In the genomic region with DNA sequence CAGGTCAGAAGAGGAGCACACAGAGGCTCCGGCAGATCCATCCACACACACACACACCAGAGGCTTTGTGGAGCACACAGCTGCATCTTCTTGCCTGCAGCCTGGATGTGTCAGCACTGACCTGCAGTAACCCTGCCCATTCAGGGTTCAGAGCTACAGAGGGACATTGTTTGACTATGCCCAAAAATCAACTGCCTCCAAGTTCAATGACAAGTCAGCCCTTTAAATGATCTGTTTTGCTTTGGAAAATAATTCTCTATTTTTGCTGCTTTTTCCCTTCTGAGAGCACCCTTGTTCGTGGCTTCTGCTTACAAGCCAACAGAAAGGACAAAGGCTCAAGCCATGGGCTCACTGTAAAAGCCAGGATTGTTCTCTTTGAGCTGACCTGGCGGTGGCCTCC, we compare ENCODE assay signal across 18 mouse cellular contexts.
A peak's percentile ranks its signal among the peaks of the same experiment; 100 is the strongest.
DNase-seq lines count a peak whose midpoint lies in the region; ATAC-seq and TF ChIP-seq lines count a peak whose summit lies in the region.
"Had no signal": no experiment of that assay in that cellular context is flagged by ENCODE, and none has a peak within 500 bp of the region (broad histone marks: within the 10 kb centered on the region; RNA-seq: fewer than 3 reads in every experiment).

No protein-coding gene starts in this region.

- H3K4me3 ChIP-seq in cerebellum, adult 2 months (replicated peaks; ENCODE audit: insufficient read depth, low read depth, low read length), result no peak overlapping the region
- H3K4me3 ChIP-seq in stomach, embryonic 16.5 days (replicated peaks; ENCODE audit: low read length), result no peak overlapping the region
- H3K4me3 ChIP-seq in stomach, postnatal 0 days (ENCODE audit: low read depth, low read length), result no peak overlapping the region
- H3K4me3 ChIP-seq: heart, embryonic 10.5 days; limb, embryonic 13.5 days had no signal

- no peaks in the 10 kb centered on the region for H3K9me3 ChIP-seq in stomach, embryonic 16.5 days (replicated peaks; ENCODE audit: control insufficient read depth, low read length)
- H3K9me3 ChIP-seq in stomach, postnatal 0 days (ENCODE audit: control insufficient read depth, low read length), result no peaks in the 10 kb centered on the region
- H3K9me3 ChIP-seq: heart, embryonic 10.5 days; limb, embryonic 13.5 days had no signal

- DNase-seq in cerebellum, adult 2 months, result peak in 1 of 2 experiments; percentile 48
- DNase-seq in cerebellum, postnatal 10 days, result no peak
- peak; percentile 56 for DNase-seq in layer of hippocampus, adult 11-12 months (ENCODE audit: low spot score)
- no peak for DNase-seq in layer of hippocampus, adult 9-10 months (ENCODE audit: low spot score)
- no peak for DNase-seq in stomach, postnatal 0 days (ENCODE audit: low spot score)
- peak; percentile 90 for DNase-seq in telencephalon, adult 2 months (ENCODE audit: low read depth, low spot score)
- DNase-seq in thymus, postnatal 4 days, result no peak
- DNase-seq: adrenal gland, postnatal 36 days; cerebellum, adult 11 months; embryo, embryonic 11 days; gastrocnemius, postnatal 25 days had no signal

- no peaks in the 10 kb centered on the region for H3K36me3 ChIP-seq in stomach, embryonic 16.5 days (ENCODE audit: control insufficient read depth, insufficient read depth, low read length)
- no peaks in the 10 kb centered on the region for H3K36me3 ChIP-seq in stomach, postnatal 0 days (ENCODE audit: control insufficient read depth, insufficient read depth, low read length)
- H3K36me3 ChIP-seq: heart, embryonic 10.5 days; limb, embryonic 13.5 days had no signal

- peak overlapping the region; percentile 28; the same call in 1 of the 2 replicates for H3K27ac ChIP-seq in cerebellum, adult 2 months (ENCODE audit: insufficient read depth, low read length)
- H3K27ac ChIP-seq in stomach, embryonic 16.5 days (ENCODE audit: low read length), result no peak overlapping the region
- H3K27ac ChIP-seq in stomach, postnatal 0 days (replicated peaks), result no peak overlapping the region
- H3K27ac ChIP-seq: heart, embryonic 10.5 days; limb, embryonic 13.5 days had no signal

- H3K4me1 ChIP-seq in cerebellum, adult 2 months (ENCODE audit: control insufficient read depth, insufficient read depth, low read length), result peaks cover 11% of the 10 kb centered on the region
- peaks cover 6% of the 10 kb centered on the region; the same call in 1 of the 2 replicates for H3K4me1 ChIP-seq in stomach, embryonic 16.5 days (ENCODE audit: control insufficient read depth, insufficient read depth, low read length)
- no peaks in the 10 kb centered on the region for H3K4me1 ChIP-seq in stomach, postnatal 0 days (replicated peaks; ENCODE audit: control insufficient read depth, insufficient read depth)

- H3K9ac ChIP-seq in stomach, embryonic 16.5 days (ENCODE audit: low read length), result no peak overlapping the region
- no peak overlapping the region for H3K9ac ChIP-seq in stomach, postnatal 0 days (ENCODE audit: low read length)
- H3K9ac ChIP-seq: limb, embryonic 13.5 days had no signal

- TF ChIP-seq POLR2A in cerebellum, adult 2 months (IDR thresholded peaks at IDR 0.05; ENCODE audit: borderline replicate concordance, insufficient read depth, low read length), result no peak

- H3K4me2 ChIP-seq in stomach, embryonic 16.5 days (ENCODE audit: low read depth, low read length), result no peak overlapping the region
- no peak overlapping the region for H3K4me2 ChIP-seq in stomach, postnatal 0 days (replicated peaks; ENCODE audit: low read depth)
- H3K4me2 ChIP-seq: limb, embryonic 13.5 days; midbrain, embryonic 11.5 days had no signal

- 81% methylated on average over 3 of the region's 3 CpGs for WGBS in cerebellum, adult 2 months
- 51% methylated on average over 3 of the region's 3 CpGs for WGBS in stomach, embryonic 16.5 days
- 65% methylated on average over 3 of the region's 3 CpGs for WGBS in stomach, postnatal 0 days

- H3K27me3 ChIP-seq in cerebellum, adult 2 months (ENCODE audit: control insufficient read depth, insufficient read depth, low read length), result no peaks in the 10 kb centered on the region
- H3K27me3 ChIP-seq in stomach, embryonic 16.5 days (ENCODE audit: control insufficient read depth, insufficient read depth, low read length), result no peaks in the 10 kb centered on the region
- H3K27me3 ChIP-seq in stomach, postnatal 0 days (ENCODE audit: control insufficient read depth, insufficient read depth, low read length), result no peaks in the 10 kb centered on the region
- H3K27me3 ChIP-seq: CH12.LX; limb, embryonic 13.5 days had no signal

- no peak for TF ChIP-seq CTCF in cerebellum, adult 2 months (IDR thresholded peaks at IDR 0.05; ENCODE audit: borderline replicate concordance, insufficient read depth, low read depth, low read length)
- TF ChIP-seq CTCF in stomach, postnatal 0 days (IDR thresholded peaks at IDR 0.05; ENCODE audit: low read depth), result no peak

- TF ChIP-seq EP300 in stomach, postnatal 0 days (optimal IDR thresholded peaks at IDR 0.05), result no peak

- ATAC-seq in stomach, embryonic 16.5 days (ENCODE audit: insufficient read depth, low FRiP score), result 0 out of 2 replicates have a peak, but pooled peaks have one; percentile 45
- ATAC-seq in stomach, postnatal 0 days (ENCODE audit: low FRiP score, low TSS enrichment), result no peak
- ATAC-seq: activated CD4-positive, CD25-positive, alpha-beta regulatory T cell, adult 4 months; hindbrain, embryonic 16.5 days had no signal

Comparison
In these comparisons a context has a peak if more than half of its experiments do, and no peak if none do; other contexts are left out.
1. DNase-seq: peak in layer of hippocampus, adult 11-12 months (single experiment) and telencephalon, adult 2 months (single experiment); none in cerebellum, postnatal 10 days (0 of 2), layer of hippocampus, adult 9-10 months (single experiment), stomach, postnatal 0 days (single experiment) and thymus, postnatal 4 days (single experiment).